Mouse (Mus musculus): ENCODE measurements at regions not wholly inside any gene's neighbourhood (a gene's known extent, or its start where the extent isn't known, plus 50 kb on each side); places are given as distances from the start of the nearest gene placed in this dataset.

DNA sequence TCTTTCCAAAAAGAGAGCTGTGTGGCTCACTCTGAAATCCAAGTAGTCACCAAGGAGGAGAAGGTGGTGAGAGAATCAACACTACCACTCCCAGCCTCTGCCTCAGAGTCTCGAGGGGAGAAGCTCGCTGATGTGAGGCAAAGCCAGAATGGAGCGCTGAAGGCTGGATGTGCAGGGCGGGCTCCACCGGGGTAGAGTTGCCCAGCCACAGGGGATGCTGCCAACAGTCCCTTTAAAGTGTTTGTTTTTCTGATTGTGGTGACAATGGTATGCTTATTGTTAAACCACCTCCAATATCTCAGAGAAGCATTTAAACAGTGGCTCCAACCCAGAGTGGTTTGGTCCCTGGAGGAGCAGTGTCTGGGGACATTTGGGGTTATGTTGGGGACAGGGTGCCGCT is 110.7 kb upstream of the Ptpn1 start:
- no peak for DNase-seq (ENCODE audit: low read depth)

DNA sequence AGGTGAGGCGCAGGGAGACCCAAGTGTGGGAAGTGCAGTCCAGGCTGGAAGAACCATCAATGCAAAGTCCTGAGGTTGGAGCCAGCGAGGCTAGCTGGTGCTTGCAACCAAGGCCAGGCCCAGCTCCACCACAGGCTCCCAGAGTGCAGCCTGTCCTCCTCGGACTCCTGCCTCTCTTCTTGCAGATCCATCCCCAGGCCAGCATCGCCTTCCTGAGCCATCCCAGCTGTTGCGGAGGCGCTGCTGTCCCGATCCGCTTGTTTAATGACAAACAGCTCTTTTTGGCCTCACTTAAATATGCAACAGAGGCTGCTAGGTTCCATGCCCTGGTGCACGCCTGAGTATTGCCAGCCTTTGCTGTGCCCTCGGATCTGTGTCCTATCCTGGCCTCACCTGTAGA is 113.1 kb upstream of the Ptpn1 start:
- DNase-seq (ENCODE audit: low read depth): no peak

DNA sequence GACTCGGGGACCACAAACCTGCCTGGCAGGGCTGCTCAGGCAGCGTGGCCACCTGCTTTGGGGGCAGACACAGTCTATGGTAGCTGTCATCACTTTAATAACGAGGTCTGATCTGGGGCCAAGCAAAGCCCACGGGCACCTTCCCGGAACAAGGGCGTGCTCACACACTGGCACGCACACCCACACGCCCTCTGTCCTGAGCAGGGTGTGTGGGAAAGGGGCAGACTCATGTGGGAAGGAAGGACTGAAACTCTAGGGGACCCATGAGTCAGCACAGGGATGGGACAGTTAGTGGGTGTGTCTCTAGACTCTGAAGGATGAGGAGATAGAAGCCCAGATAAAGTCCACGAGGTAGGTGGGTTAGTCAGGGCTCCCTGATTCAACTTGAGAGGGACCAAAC is 114.8 kb upstream of the Ptpn1 start:
- DNase-seq (ENCODE audit: low read depth): peak; percentile 68

- no peak for DNase-seq (ENCODE audit: low read depth)
These were observed 116.7 kb upstream of the Ptpn1 start for GRCm38 (mm10) chr2:167815123-167815522.

DNA sequence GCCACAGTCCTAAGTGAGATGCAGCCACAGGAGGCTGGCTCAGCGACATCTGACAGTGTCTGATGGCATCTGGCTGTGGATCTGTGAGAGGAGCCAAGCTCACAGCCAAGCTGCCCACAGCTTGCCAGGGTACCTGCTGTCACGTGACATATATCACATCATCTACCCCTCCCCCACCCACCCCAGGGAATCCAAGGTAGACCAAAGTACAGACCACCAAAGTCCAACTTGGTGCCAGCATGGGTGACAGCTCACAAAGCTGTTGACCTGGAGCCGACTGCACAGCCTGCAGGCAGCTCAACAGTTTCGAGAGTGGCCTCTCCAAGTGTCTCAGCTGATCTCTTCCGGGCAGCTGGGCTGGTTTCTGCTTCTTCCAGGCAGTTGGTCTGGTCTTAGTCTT is 119.6 kb upstream of the Tmem189 start:
- DNase-seq (ENCODE audit: low read depth): no peak

GRCm38 (mm10) chr2:167805629-167806304 is 116.1 kb upstream of the Tmem189 start:
- DNase-seq (ENCODE audit: low read depth): no peak

- no peak for DNase-seq (ENCODE audit: low read depth)
These were observed 115.0 kb upstream of the Tmem189 start for GRCm38 (mm10) chr2:167804493-167805227.

DNA sequence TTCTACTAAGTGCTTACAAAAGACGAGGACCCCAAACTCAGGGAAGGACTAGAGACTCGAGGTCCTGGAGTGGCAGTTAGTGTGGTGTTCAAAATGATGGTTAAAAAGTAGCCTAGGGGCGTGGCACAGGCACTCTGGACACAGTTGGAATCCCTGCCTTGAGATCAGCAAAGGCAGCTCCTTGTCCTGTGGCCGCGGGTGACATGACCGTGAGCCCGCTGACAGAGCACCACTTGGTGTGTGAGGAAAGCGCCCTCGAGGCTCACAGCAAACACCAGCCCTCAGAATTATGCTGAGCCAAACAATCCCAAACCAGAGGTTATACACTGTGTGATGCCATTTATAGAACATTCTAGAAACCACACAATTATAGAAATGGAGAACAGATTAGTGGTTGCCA is 112.9 kb upstream of the Tmem189 start:
- no peak for DNase-seq (ENCODE audit: low read depth)

- no peak for DNase-seq (ENCODE audit: low read depth)
These were observed 111.8 kb upstream of the Tmem189 start for GRCm38 (mm10) chr2:167801389-167801788.

GRCm38 (mm10) chr2:167800648-167801245 is 111.1 kb upstream of the Tmem189 start:
- DNase-seq (ENCODE audit: low read depth): no peak

- DNase-seq (ENCODE audit: low read depth): no peak
These were observed 110.2 kb upstream of the Tmem189 start for GRCm38 (mm10) chr2:167799629-167800387.

GRCm38 (mm10) chr2:167798969-167799513 is 109.4 kb upstream of the Tmem189 start:
- DNase-seq (ENCODE audit: low read depth): no peak

DNA sequence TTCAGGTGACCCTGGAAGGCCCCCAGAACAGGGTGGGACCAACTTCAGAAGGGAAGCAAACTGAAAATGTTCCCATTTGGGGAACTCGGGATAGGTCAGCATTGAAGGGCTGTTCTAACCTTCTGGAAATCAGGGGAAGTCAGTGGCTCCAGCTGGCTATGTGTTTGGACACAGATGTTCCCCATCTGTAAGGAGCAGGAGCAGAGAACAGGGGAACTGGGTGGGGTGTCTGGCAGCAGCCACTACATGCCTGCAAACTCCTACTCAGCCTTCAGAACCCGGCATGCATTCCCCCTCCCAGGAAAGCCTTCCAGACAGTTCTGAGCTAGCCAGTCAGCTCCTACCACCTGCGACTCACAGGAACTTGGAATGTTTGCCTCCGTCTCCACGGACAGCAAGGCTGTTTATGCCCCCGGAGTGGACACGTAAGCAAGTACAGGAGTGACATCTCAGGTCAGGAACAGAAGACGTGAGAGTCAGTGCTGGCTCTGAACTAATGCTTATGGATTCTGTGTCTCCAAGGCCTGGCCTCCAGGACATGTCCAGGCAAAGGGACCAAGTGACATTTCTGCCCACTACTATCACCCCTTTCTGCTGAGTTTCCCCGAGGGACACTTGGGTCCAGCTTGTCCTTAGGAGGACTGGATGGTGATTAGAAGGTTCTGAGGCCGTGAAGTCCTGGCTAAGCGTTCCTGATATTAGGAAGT is 108.6 kb upstream of the Tmem189 start:
- DNase-seq (ENCODE audit: low read depth): no peak

GRCm38 (mm10) chr2:167795491-167795890 is 105.9 kb upstream of the Tmem189 start:
- DNase-seq (ENCODE audit: low read depth): no peak

GRCm38 (mm10) chr2:167793916-167794315 is 104.3 kb upstream of the Tmem189 start:
- no peak for DNase-seq (ENCODE audit: low read depth)

GRCm38 (mm10) chr2:167792753-167793152 is 103.1 kb upstream of the Tmem189 start:
- no peak for DNase-seq (ENCODE audit: low read depth)

DNA sequence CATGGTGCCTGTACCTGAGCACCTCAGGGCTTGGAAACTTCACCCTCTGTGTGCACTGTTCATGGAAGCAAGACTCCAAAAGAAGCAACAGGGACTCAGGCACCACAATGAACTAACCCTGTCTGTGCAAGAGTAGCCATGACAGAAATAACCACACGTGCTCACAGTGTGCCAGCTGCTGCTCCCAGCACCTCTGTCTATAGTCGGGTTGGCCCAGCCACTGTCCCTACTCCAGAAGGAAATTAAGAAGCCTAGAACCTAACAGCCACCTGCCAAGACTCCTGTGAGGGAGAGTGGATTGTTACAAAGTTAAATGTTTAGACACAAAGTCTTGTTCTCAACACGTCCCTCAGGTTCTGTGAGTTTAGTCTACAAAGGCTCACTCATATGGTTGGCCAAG is 102.7 kb upstream of the Tmem189 start:
- no peak for DNase-seq (ENCODE audit: low read depth)

- DNase-seq (ENCODE audit: low read depth): peak; percentile 76
These were observed 99.9 kb upstream of the Tmem189 start for GRCm38 (mm10) chr2:167789471-167789923.

DNA sequence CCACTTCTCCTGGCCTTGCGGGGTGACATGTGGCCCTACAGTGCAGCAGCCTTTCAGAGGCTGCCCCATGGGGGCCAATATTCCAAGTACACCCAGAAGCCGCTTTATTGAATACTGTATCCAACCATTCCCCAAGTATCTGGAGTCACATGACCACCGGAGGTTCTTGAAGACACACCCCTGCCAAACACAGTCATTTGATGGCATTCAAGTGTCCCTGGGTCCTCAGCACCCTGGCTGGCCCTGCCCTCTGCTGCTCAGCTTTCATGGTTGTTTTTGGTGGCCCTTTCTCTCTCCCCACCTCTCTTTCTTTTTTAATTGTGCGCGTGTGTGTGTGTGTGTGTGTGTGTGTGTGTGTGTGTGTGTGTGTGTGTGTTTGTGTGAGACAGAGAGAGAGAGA is 97.3 kb upstream of the Tmem189 start:
- DNase-seq (ENCODE audit: low read depth): no peak

GRCm38 (mm10) chr2:167784353-167784752 is 94.7 kb upstream of the Tmem189 start:
- no peak for DNase-seq (ENCODE audit: low read depth)

DNA sequence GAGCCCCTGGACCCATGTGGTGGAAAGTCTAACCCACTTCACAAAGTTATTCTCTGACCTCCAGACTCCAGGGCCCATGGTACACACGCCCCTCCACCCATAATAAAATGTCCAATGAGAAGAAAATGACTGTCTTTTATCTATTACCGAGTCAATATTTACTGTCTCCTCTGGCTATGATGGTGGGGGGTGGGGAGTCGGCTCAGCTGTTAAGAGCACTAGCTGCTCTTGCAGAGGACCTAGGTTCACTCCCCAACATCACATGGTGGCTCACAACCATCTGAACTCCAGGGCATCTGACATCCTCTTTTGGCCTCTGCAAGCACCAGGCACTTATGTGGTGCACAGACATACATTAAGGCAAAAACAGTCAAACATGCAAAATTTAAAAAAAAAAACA is 93.8 kb upstream of the Tmem189 start:
- DNase-seq (ENCODE audit: low read depth): no peak
